Mouse (Mus musculus): Measurements from ENCODE around the gene Zscan2.

DNA sequence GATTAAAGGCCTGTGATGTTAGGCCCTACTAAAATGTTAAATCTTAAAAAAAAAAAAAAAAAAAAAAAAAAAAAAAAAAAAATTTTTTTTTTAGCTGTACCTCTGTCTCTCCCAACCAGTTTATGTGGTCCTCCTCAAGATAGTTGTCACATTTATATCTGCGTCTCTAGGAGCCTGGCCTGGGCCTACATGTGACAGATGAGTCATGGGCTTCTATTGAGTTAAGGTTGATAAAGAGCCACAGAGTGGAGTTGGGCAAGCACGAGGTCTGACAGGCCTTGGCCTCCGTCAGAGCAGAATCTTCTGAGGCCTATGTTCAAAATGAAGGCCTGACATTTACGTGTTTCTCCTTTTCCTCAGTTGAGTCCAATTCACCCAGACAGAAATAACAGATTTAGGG lies 47.3 kb upstream of the Zscan2 start:
- no peak for TF ChIP-seq CTCF (IDR thresholded peaks at IDR 0.05; ENCODE audit: low read depth, low read length)
- TF ChIP-seq POLR2A (IDR thresholded peaks at IDR 0.05; ENCODE audit: extremely low read depth, insufficient read depth, low read length), result no peak
